Mouse (Mus musculus) spleen, adult 12 weeks (tissue): ENCODE measurements around the gene Pbxip1.

Source experiments
- DNase-seq: peaks from one replicate; pipeline ENCODE4 v3.0.0; 2022; ENCODE audit warnings: low spot score

The Pbxip1 gene

GRCm38 (mm10) chr3:89436176-89437113, at the start of gene Pbxip1:
TSS of gene Pbxip1 (plus strand) at chr3:89436706.
- DNase-seq: no peak

- DNase-seq: no peak
Observed at GRCm38 (mm10) chr3:89387632-89388031, 48.9 kb upstream of the Pbxip1 start.

GRCm38 (mm10) chr3:89388134-89388881, 48.2 kb upstream of the Pbxip1 start:
- DNase-seq: no peak

GRCm38 (mm10) chr3:89388901-89389740, 47.4 kb upstream of the Pbxip1 start:
- no peak for DNase-seq

GRCm38 (mm10) chr3:89390111-89390515, 46.4 kb upstream of the Pbxip1 start:
- DNase-seq: no peak

- no peak for DNase-seq
Observed at GRCm38 (mm10) chr3:89390699-89391662, 45.5 kb upstream of the Pbxip1 start.

GRCm38 (mm10) chr3:89391663-89392511, 44.6 kb upstream of the Pbxip1 start:
- no peak for DNase-seq

GRCm38 (mm10) chr3:89392871-89393311, 43.6 kb upstream of the Pbxip1 start:
- DNase-seq: no peak

GRCm38 (mm10) chr3:89393605-89394004, 42.9 kb upstream of the Pbxip1 start:
- peak; percentile 93 for DNase-seq

GRCm38 (mm10) chr3:89394006-89394893, 42.3 kb upstream of the Pbxip1 start, which contains the start of gene Zbtb7b:
TSS of gene Zbtb7b (minus strand) at chr3:89394776.
- peak; percentile 46 for DNase-seq

GRCm38 (mm10) chr3:89394894-89395256, 41.6 kb upstream of the Pbxip1 start:
- peak; percentile 54 for DNase-seq

GRCm38 (mm10) chr3:89395419-89395805, 41.1 kb upstream of the Pbxip1 start:
- DNase-seq: no peak

- peak; percentile 55 for DNase-seq
Observed at GRCm38 (mm10) chr3:89395806-89396653, 40.5 kb upstream of the Pbxip1 start.

GRCm38 (mm10) chr3:89396654-89397005, 39.9 kb upstream of the Pbxip1 start:
- DNase-seq: no peak

- DNase-seq: no peak
Observed at GRCm38 (mm10) chr3:89401329-89401728, 35.2 kb upstream of the Pbxip1 start.

GRCm38 (mm10) chr3:89402693-89403092, 33.8 kb upstream of the Pbxip1 start, which contains the start of gene Lenep:
TSS of gene Lenep (minus strand) at chr3:89402793.
- DNase-seq: no peak

GRCm38 (mm10) chr3:89406887-89407286, 29.6 kb upstream of the Pbxip1 start:
- no peak for DNase-seq

- no peak for DNase-seq
Observed at GRCm38 (mm10) chr3:89408448-89408847, 28.1 kb upstream of the Pbxip1 start.
